Mouse (Mus musculus) thymus, adult 2 months (tissue): ENCODE data around the gene Exoc4. TPM values are rescaled to one million over a fixed set of nuclear protein-coding genes. Genes with fewer than 3 reads are reported as not detected.

Source experiments
- DNase-seq: peaks from one replicate; pipeline ENCODE4 v3.0.0; 2021
- H3K27ac ChIP-seq: fragments of 200-500 bp; 2 replicates; pipeline ENCODE4 v1.5.1; 2012; ENCODE audit warnings: low read length, control low read depth; ENCODE audit not compliant: control insufficient read depth, insufficient read depth
- H3K27me3 ChIP-seq: fragments of 200-500 bp; 2 replicates; pipeline ENCODE4 v1.6.1; 2012; ENCODE audit warnings: mild to moderate bottlenecking, low read length, moderate library complexity, mixed read lengths; ENCODE audit not compliant: control insufficient read depth, insufficient read depth
- H3K36me3 ChIP-seq: fragments of 200-500 bp; 2 replicates; pipeline ENCODE4 v1.6.1; 2012; ENCODE audit warnings: mild to moderate bottlenecking, low read length, moderate library complexity; ENCODE audit not compliant: control insufficient read depth, insufficient read depth
- H3K4me1 ChIP-seq: fragments of 200-500 bp; replicated peaks from 2 replicates; pipeline ENCODE4 v1.6.1; 2012; ENCODE audit warnings: low read length; ENCODE audit not compliant: control insufficient read depth, insufficient read depth
- H3K4me3 ChIP-seq: fragments of 200-500 bp; 2 replicates; pipeline ENCODE4 v1.5.1; 2012; ENCODE audit warnings: mild to moderate bottlenecking, low read length, control low read depth, moderate library complexity; ENCODE audit not compliant: control insufficient read depth, insufficient read depth
- CTCF ChIP-seq: fragments of 200-500 bp; IDR thresholded peaks from 2 replicates; pipeline ENCODE4 v1.5.1; 2012; ENCODE audit warnings: mild to moderate bottlenecking, control low read depth, low read length, moderate library complexity, borderline replicate concordance; ENCODE audit not compliant: control insufficient read depth, poor library complexity, insufficient read depth; ENCODE audit errors: extremely low read depth
- POLR2A ChIP-seq: fragments of 200-500 bp; IDR thresholded peaks from 2 replicates; pipeline ENCODE4 v1.6.1; 2012; ENCODE audit warnings: mild to moderate bottlenecking, low read length, control low read depth, moderate library complexity; ENCODE audit not compliant: control insufficient read depth, poor library complexity, insufficient read depth; ENCODE audit errors: extremely low read depth
- WGBS: fragments of 180-500 bp; shearing (Covaris S2); methylation state at CpG from one replicate; pipeline ENCODE4 v1.1.7; 2018; 5-methylcytosine and 5-hydroxymethylcytosine counted together
- polyA plus RNA-seq: library from polyadenylated mRNA; depleted of rRNA; stranded (reverse); fragments of >200 nt; gene quantifications from 2 replicates; pipeline ENCODE4 v1.2.3, GENCODE M21; 2012

Gene Exoc4
- polyA plus RNA-seq, 1 experiment, result 12.7 TPM

DNA sequence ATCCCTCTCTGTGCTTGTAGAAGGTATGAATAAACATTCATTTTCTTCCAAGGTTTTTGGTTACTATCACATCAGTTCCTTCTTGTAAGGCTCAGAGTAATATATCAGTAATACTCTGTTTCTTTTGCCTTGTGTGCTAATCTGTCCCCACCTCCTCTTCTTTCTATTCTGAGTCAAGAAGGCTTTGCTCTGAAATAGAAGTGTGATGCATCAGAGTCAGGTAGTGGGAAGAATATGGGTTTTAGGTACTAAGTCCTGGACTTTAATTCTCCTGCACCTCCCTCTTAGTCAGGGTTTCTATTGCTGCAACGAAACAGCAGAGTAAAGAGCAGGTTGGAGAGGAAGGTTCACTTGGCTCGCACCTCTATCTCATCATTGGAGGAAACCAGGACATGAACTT is 240.9 kb downstream of the Exoc4 start:
- 96% methylated on average over 2 of the region's 2 CpGs for WGBS
- H3K4me1 ChIP-seq, result no peaks in the 10 kb centered on the region
- no peak for DNase-seq
- no peaks in the 10 kb centered on the region for H3K36me3 ChIP-seq
- no peak overlapping the region for H3K4me3 ChIP-seq
- TF ChIP-seq POLR2A (no peak), CTCF (no peak)
- H3K27ac ChIP-seq, result no peak overlapping the region
- no peaks in the 10 kb centered on the region for H3K27me3 ChIP-seq

DNA sequence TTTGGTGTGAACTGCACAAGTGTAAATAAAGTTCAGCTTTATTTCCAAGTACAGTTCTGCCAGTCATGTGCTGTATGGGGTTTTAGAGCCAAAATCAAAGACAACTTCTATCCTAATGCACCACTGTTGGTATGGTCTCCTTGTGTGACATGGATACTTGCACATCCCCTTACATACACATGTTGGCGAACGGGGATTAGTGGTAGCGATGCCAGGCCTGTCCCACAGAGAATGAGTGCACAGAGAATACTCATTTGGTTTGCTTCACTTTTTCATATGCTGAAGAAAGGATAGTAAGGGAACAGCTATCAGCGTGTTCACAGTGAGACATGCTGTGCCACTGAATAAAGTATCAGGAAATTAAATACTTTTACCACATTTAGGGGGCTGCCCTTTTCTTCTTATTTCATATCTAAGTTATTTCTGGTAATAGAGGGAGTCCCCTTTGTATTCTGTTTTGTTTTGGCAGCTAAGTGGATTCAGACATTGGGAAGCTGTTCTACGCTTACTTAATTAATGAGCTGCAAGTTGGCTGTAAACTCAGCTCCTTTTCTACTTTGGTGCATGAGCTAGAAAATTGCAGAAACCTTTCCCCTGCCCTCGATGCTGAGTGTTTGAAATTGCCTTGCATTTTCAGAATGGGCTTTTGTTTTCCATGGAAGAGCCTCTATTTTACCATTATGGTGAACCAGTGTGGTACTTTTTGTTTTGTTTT is 247.4 kb downstream of the Exoc4 start:
- H3K27ac ChIP-seq, result no peak overlapping the region
- TF ChIP-seq POLR2A, result no peak
- TF ChIP-seq CTCF, result no peak
- no peak overlapping the region for H3K4me3 ChIP-seq
- no peaks in the 10 kb centered on the region for H3K4me1 ChIP-seq
- H3K36me3 ChIP-seq, result no peaks in the 10 kb centered on the region
- DNase-seq, result no peak
- WGBS, result 93% methylated on average over 6 of the region's 6 CpGs
- H3K27me3 ChIP-seq, result no peaks in the 10 kb centered on the region

GRCm38 (mm10) chr6:33497348-33497747 is 248.5 kb downstream of the Exoc4 start:
- Histone ChIP-seq H3K36me3 (no peaks in the 10 kb centered on the region), H3K4me3 (no peak overlapping the region), H3K4me1 (no peaks in the 10 kb centered on the region), H3K27ac (no peak overlapping the region), H3K27me3 (no peaks in the 10 kb centered on the region)
- no peak for DNase-seq
- TF ChIP-seq POLR2A (no peak), CTCF (no peak)

DNA sequence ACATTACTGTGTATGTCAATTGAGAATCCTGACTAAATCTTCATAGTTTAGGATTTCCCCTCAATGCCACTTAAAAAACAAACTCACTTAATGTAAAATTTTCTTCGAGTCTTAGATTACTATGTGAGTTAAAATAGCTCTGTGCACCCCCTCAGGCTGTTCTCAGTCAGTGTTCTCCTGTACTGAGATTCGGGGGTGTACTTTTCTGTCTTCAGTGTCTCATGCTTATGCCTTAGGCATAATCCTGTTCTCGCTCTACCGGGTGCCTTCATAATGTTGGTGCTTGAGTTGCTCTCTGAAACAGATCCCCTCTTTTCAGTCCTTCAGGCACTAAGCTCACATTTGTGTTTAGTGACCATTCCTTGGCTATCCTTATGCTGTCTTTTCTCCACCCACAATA is 253.5 kb downstream of the Exoc4 start:
- H3K36me3 ChIP-seq, result no peaks in the 10 kb centered on the region
- no peaks in the 10 kb centered on the region for H3K27me3 ChIP-seq
- H3K4me1 ChIP-seq, result no peaks in the 10 kb centered on the region
- H3K4me3 ChIP-seq, result no peak overlapping the region
- 92% methylated on average over 4 of the region's 4 CpGs for WGBS
- H3K27ac ChIP-seq, result no peak overlapping the region
- no peak for DNase-seq
- no peak for TF ChIP-seq CTCF
- no peak for TF ChIP-seq POLR2A

GRCm38 (mm10) chr6:33503381-33503780 is 254.5 kb downstream of the Exoc4 start:
- H3K36me3 ChIP-seq, result no peaks in the 10 kb centered on the region
- no peak for DNase-seq
- WGBS, result 85% methylated on average over 3 of the region's 3 CpGs
- H3K4me3 ChIP-seq, result no peak overlapping the region
- H3K4me1 ChIP-seq, result no peaks in the 10 kb centered on the region
- TF ChIP-seq POLR2A, result no peak
- no peak for TF ChIP-seq CTCF
- no peaks in the 10 kb centered on the region for H3K27me3 ChIP-seq
- no peak overlapping the region for H3K27ac ChIP-seq

DNA sequence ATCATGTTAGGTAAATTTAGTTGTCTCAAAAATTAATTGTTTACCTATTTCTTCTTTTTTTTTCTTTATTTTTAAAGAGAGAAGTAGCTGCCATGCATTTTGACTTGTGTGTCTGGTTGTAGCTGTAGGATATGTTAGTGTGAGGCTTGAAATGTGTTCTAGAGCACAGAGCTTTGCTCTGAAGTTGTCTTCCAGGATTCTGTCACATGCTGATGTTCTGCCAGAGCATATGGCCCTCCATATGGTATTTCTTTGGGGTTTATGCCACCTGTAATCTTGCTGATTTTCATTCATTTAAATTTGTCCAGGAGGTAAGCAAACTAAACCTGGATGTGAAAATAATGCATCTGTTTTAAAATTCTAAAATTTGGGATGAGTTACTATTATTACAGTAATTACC is 258.2 kb downstream of the Exoc4 start:
- no peaks in the 10 kb centered on the region for H3K27me3 ChIP-seq
- TF ChIP-seq CTCF (no peak), POLR2A (no peak)
- H3K4me3 ChIP-seq, result no peak overlapping the region
- no peaks in the 10 kb centered on the region for H3K36me3 ChIP-seq
- H3K27ac ChIP-seq, result no peak overlapping the region
- no peaks in the 10 kb centered on the region for H3K4me1 ChIP-seq
- no peak for DNase-seq

- WGBS, result 51% methylated on average over 4 of the region's 4 CpGs
- H3K4me3 ChIP-seq, result no peak overlapping the region
- TF ChIP-seq CTCF, result no peak
- no peak for TF ChIP-seq POLR2A
- H3K27ac ChIP-seq, result peak overlapping the region; percentile 19; the same call in 1 of the 2 replicates
- no peaks in the 10 kb centered on the region for H3K36me3 ChIP-seq
- H3K4me1 ChIP-seq, result peaks cover 13% of the 10 kb centered on the region
- H3K27me3 ChIP-seq, result no peaks in the 10 kb centered on the region
- DNase-seq, result peak; percentile 12
Measured at GRCm38 (mm10) chr6:33515391-33515790, 266.5 kb downstream of the Exoc4 start.
